Mouse (Mus musculus) embryo, embryonic 11 days (tissue): ENCODE measurements around the gene Rbm4b.
"Not testable (repeated sequence)": the region's sequence is repeated elsewhere in the genome, so short reads cannot be mapped to it uniquely, and the experiment has no call there.

Experiments used
- DNase-seq: peaks from one replicate; pipeline ENCODE4 v3.0.0-alpha.2; 2015

Rbm4b gene

GRCm38 (mm10) chr19:4811063-4811908 is 55.0 kb downstream of the Rbm4b start, which contains the start of the genes Gm21992 and Rbm14:
TSS of gene Gm21992 (minus strand) at chr19:4811612.
TSS of gene Rbm14 (minus strand) at chr19:4811634.
- DNase-seq: peak; percentile 99

- DNase-seq: no peak
These were observed 55.6 kb downstream of the Rbm4b start for GRCm38 (mm10) chr19:4811909-4812242.

- DNase-seq: not testable (repeated sequence)
These were observed 56.1 kb downstream of the Rbm4b start for GRCm38 (mm10) chr19:4812334-4812949.

GRCm38 (mm10) chr19:4813015-4813414 is 56.7 kb downstream of the Rbm4b start:
- peak; percentile 14 for DNase-seq
